Mouse (Mus musculus) mature B cell (primary cell): Measurements from ENCODE around the gene Foxo6.

Experiments used
- in situ Hi-C: fragments of 300-500 bp; cut with MboI; formaldehyde crosslinking; loops from 2 replicates; pipeline ENCODE4 v1.14.3; 2019

Foxo6 gene

GRCm38 (mm10) chr4:120247412-120247811 lies 39.7 kb downstream of the Foxo6 start:
- in situ Hi-C loops, result no loop called here

- in situ Hi-C loops, result no loop called here
Observed at GRCm38 (mm10) chr4:120246086-120246485, 41.1 kb downstream of the Foxo6 start.

GRCm38 (mm10) chr4:120242783-120243262 lies 44.3 kb downstream of the Foxo6 start:
- in situ Hi-C loops, result no loop called here

GRCm38 (mm10) chr4:120241106-120241505 lies 46.0 kb downstream of the Foxo6 start:
- in situ Hi-C loops, result no loop called here

- in situ Hi-C loops, result no loop called here
Observed at GRCm38 (mm10) chr4:120239419-120239818, 47.7 kb downstream of the Foxo6 start.

GRCm38 (mm10) chr4:120233243-120233642 lies 53.9 kb downstream of the Foxo6 start:
- in situ Hi-C loops, result no loop called here

- in situ Hi-C loops, result no loop called here
Observed at GRCm38 (mm10) chr4:120232541-120232940, 54.6 kb downstream of the Foxo6 start.

- in situ Hi-C loops, result no loop called here
Observed at GRCm38 (mm10) chr4:120231982-120232381, 55.2 kb downstream of the Foxo6 start.

- in situ Hi-C loops, result no loop called here
Observed at GRCm38 (mm10) chr4:120230256-120230649, 56.9 kb downstream of the Foxo6 start.

- in situ Hi-C loops, result no loop called here
Observed at GRCm38 (mm10) chr4:120229505-120230255, 57.5 kb downstream of the Foxo6 start.

GRCm38 (mm10) chr4:120228613-120229012 lies 58.5 kb downstream of the Foxo6 start:
- in situ Hi-C loops, result no loop called here

- in situ Hi-C loops, result no loop called here
Observed at GRCm38 (mm10) chr4:120227224-120227623, 59.9 kb downstream of the Foxo6 start.

- in situ Hi-C loops, result no loop called here
Observed at GRCm38 (mm10) chr4:120226682-120227081, 60.5 kb downstream of the Foxo6 start.

- in situ Hi-C loops, result no loop called here
Observed at GRCm38 (mm10) chr4:120225135-120225780, 61.9 kb downstream of the Foxo6 start.

- in situ Hi-C loops, result no loop called here
Observed at GRCm38 (mm10) chr4:120223805-120224204, 63.3 kb downstream of the Foxo6 start.

- in situ Hi-C loops, result no loop called here
Observed at GRCm38 (mm10) chr4:120223108-120223745, 63.9 kb downstream of the Foxo6 start.

- in situ Hi-C loops, result no loop called here
Observed at GRCm38 (mm10) chr4:120221708-120222107, 65.4 kb downstream of the Foxo6 start.

- in situ Hi-C loops, result no loop called here
Observed at GRCm38 (mm10) chr4:120218878-120219277, 68.3 kb downstream of the Foxo6 start.
